Mouse (Mus musculus) lung, adult 18-20 months (tissue): ENCODE results near the gene Abcb9.

Experiments used
- DNase-seq, 2 experiments: peaks; one replicate each; pipeline ENCODE4 v3.0.0; 2022; ENCODE audit warnings: mixed read lengths in 2 of 2

Gene Abcb9

GRCm38 (mm10) chr5:124095596-124096232 is at the start of gene Abcb9:
Gene Abcb9 (minus strand): TSS chr5:124095798.
- peak; percentile 99 for DNase-seq

GRCm38 (mm10) chr5:124138066-124138465 is 42.5 kb upstream of the Abcb9 start:
- DNase-seq = peak in 1 of 2 experiments; percentile 30

- no peak for DNase-seq
These were observed 38.7 kb upstream of the Abcb9 start for GRCm38 (mm10) chr5:124134261-124134660.

GRCm38 (mm10) chr5:124125093-124125492 is 29.5 kb upstream of the Abcb9 start:
- no peak for DNase-seq

GRCm38 (mm10) chr5:124122357-124122756 is 26.8 kb upstream of the Abcb9 start:
- no peak for DNase-seq

- no peak for DNase-seq
These were observed 23.6 kb upstream of the Abcb9 start for GRCm38 (mm10) chr5:124119204-124119603.

GRCm38 (mm10) chr5:124115990-124116845 is 20.6 kb upstream of the Abcb9 start, which contains the start of gene Arl6ip4:
Gene Arl6ip4 (plus strand): TSS chr5:124116089.
- peak; percentile 64 to 67 for DNase-seq

GRCm38 (mm10) chr5:124115531-124115930 is 19.9 kb upstream of the Abcb9 start:
- no peak for DNase-seq

GRCm38 (mm10) chr5:124114276-124115025 is 18.9 kb upstream of the Abcb9 start:
- DNase-seq = no peak

GRCm38 (mm10) chr5:124113030-124113429 is 17.4 kb upstream of the Abcb9 start:
- DNase-seq = peak; percentile 48 to 58

GRCm38 (mm10) chr5:124112531-124112930 is 16.9 kb upstream of the Abcb9 start:
- peak; percentile 32 to 46 for DNase-seq

- peak; percentile 95 to 97 for DNase-seq
These were observed 16.3 kb upstream of the Abcb9 start, which contains the start of gene Ogfod2 for GRCm38 (mm10) chr5:124111742-124112497. Gene Ogfod2 (plus strand): TSS chr5:124112297.

- peak in 1 of 2 experiments; percentile 52 for DNase-seq
These were observed 15.6 kb upstream of the Abcb9 start for GRCm38 (mm10) chr5:124111077-124111741.

- DNase-seq = no peak
These were observed 8.0 kb upstream of the Abcb9 start for GRCm38 (mm10) chr5:124103552-124103951.

GRCm38 (mm10) chr5:124103020-124103419 is 7.4 kb upstream of the Abcb9 start:
- DNase-seq = no peak

GRCm38 (mm10) chr5:124102326-124102725 is 6.7 kb upstream of the Abcb9 start:
- DNase-seq = no peak

GRCm38 (mm10) chr5:124100128-124101044 is 4.8 kb upstream of the Abcb9 start:
- DNase-seq = no peak

- no peak for DNase-seq
These were observed 3.3 kb upstream of the Abcb9 start for GRCm38 (mm10) chr5:124098923-124099322.

- DNase-seq = peak in 1 of 2 experiments; percentile 29
These were observed 469 bp downstream of the Abcb9 start for GRCm38 (mm10) chr5:124095077-124095581.

- no peak for DNase-seq
These were observed 1.6 kb downstream of the Abcb9 start for GRCm38 (mm10) chr5:124093852-124094604.
